Mouse (Mus musculus) v-Abl transformed pro-B cells (cell line): ENCODE results near the gene 9030624G23Rik.
"Not testable (repeated sequence)": the region's sequence is repeated elsewhere in the genome, so short reads cannot be mapped to it uniquely, and the experiment has no call there.

Source experiments
- in situ Hi-C, 2 experiments: fragments of 400-800 bp; cut with MboI; formaldehyde crosslinking; loops; one replicate each; pipeline ENCODE4 v1.15.1; 2025; ENCODE audit not compliant: unreplicated experiment in 2 of 2

9030624G23Rik gene

GRCm38 (mm10) chr12:24097108-24097520 is at the start of gene 9030624G23Rik:
TSS of gene 9030624G23Rik (minus strand) at chr12:24097246.
- in situ Hi-C loops = not testable (repeated sequence)

- in situ Hi-C loops = not testable (repeated sequence)
These were observed 13.9 kb downstream of the 9030624G23Rik start for GRCm38 (mm10) chr12:24083096-24083495.
